Mouse (Mus musculus) megakaryocyte progenitor cell, adult 5-6 weeks (primary cell): Measurements from ENCODE around the gene Pxn. TPM values are rescaled to one million over a fixed set of nuclear protein-coding genes. Genes with fewer than 3 reads are reported as not detected.
"Not testable (repeated sequence)": the region's sequence is repeated elsewhere in the genome, so short reads cannot be mapped to it uniquely, and the experiment has no call there.

ENCODE experiments used
- ATAC-seq: replicated peaks from 2 replicates; pipeline ENCODE4 v1.8.0; 2016; ENCODE audit warnings: mild to moderate bottlenecking, moderate TSS enrichment, inconsistent platforms; ENCODE audit not compliant: poor library complexity
- total RNA-seq, 2 experiments: library from RNA; stranded (forward) in 1 of 2; stranded (reverse) in 1 of 2; fragments of 157-497, 149-512 nt in 1 of 2; fragments of 200-1000 nt in 1 of 2; gene quantifications; 2 replicates each; pipeline versions ENCODE4 v1.2.3 to v1.2.4; 2015 to 2017

Pxn gene
- total RNA-seq, 2 experiments from 2014 or later: 40.4 to 73.0 TPM

- no peak for ATAC-seq
Observed at GRCm38 (mm10) chr5:115485489-115486205, 20.8 kb upstream of the Pxn start.

GRCm38 (mm10) chr5:115486726-115487125 lies 19.8 kb upstream of the Pxn start:
- ATAC-seq: no peak

- no peak for ATAC-seq
Observed at GRCm38 (mm10) chr5:115487353-115487752, 19.1 kb upstream of the Pxn start.

GRCm38 (mm10) chr5:115487942-115488580 lies 18.4 kb upstream of the Pxn start:
- no peak for ATAC-seq

- no peak for ATAC-seq
Observed at GRCm38 (mm10) chr5:115488841-115489698, 17.4 kb upstream of the Pxn start.

- ATAC-seq: peak; percentile 74
Observed at GRCm38 (mm10) chr5:115489699-115490637, 16.5 kb upstream of the Pxn start.

GRCm38 (mm10) chr5:115490638-115491000 lies 15.9 kb upstream of the Pxn start:
- ATAC-seq: peak; percentile 15

GRCm38 (mm10) chr5:115491076-115491475 lies 15.4 kb upstream of the Pxn start:
- ATAC-seq: no peak

GRCm38 (mm10) chr5:115491771-115492322 lies 14.6 kb upstream of the Pxn start:
- 0 out of 2 replicates have a peak, but pooled peaks have one; percentile 2 for ATAC-seq

- ATAC-seq: no peak
Observed at GRCm38 (mm10) chr5:115492711-115493335, 13.7 kb upstream of the Pxn start.

GRCm38 (mm10) chr5:115493441-115493840 lies 13.0 kb upstream of the Pxn start:
- ATAC-seq: no peak

GRCm38 (mm10) chr5:115495618-115496017 lies 10.9 kb upstream of the Pxn start:
- not testable (repeated sequence) for ATAC-seq

- no peak for ATAC-seq
Observed at GRCm38 (mm10) chr5:115497033-115497432, 9.4 kb upstream of the Pxn start.

GRCm38 (mm10) chr5:115498307-115499240 lies 7.9 kb upstream of the Pxn start:
- ATAC-seq: no peak

GRCm38 (mm10) chr5:115500383-115500935 lies 6.0 kb upstream of the Pxn start:
- ATAC-seq: peak; percentile 91

GRCm38 (mm10) chr5:115503035-115503434 lies 3.4 kb upstream of the Pxn start:
- no peak for ATAC-seq

GRCm38 (mm10) chr5:115505617-115506016 lies 859 bp upstream of the Pxn start:
- not testable (repeated sequence) for ATAC-seq

- no peak for ATAC-seq
Observed at GRCm38 (mm10) chr5:115507267-115507980, 948 bp downstream of the Pxn start.
